ENCODE assay signal across 9 mouse cellular contexts in genomic region chr9:121315901-121316595, GRCm38 (mm10). TPM values are rescaled to one million over a fixed set of nuclear protein-coding genes. Genes with fewer than 3 reads are reported as not detected.
DNase-seq lines count a peak whose midpoint lies in the region; ATAC-seq and TF ChIP-seq lines count a peak whose summit lies in the region.
"Had no signal": no experiment of that assay in that cellular context is flagged by ENCODE, and none has a peak within 500 bp of the region (broad histone marks: within the 10 kb centered on the region; RNA-seq: fewer than 3 reads in every experiment).

No protein-coding gene starts in this region.

- peak overlapping the region; percentile 60 for H3K27ac ChIP-seq in cerebellum, adult 2 months (ENCODE audit: insufficient read depth, low read length)
- peak overlapping the region; percentile 95 for H3K27ac ChIP-seq in midbrain, embryonic 10.5 days (replicated peaks)
- no peak overlapping the region; the same call in 1 of the 2 replicates for H3K27ac ChIP-seq in midbrain, embryonic 15.5 days
- H3K27ac ChIP-seq in intestine, embryonic 16.5 days (ENCODE audit: low read length), result peak overlapping the region; percentile 70
- H3K27ac ChIP-seq in small intestine, adult 2 months (ENCODE audit: insufficient read depth, low read depth, low read length), result peak overlapping the region; percentile 100

- WGBS in cerebellum, adult 2 months, result 17% methylated on average over 4 of the region's 4 CpGs
- WGBS in midbrain, embryonic 10.5 days, result 73% methylated on average over 4 of the region's 4 CpGs
- WGBS in midbrain, embryonic 15.5 days, result 61% methylated on average over 4 of the region's 4 CpGs
- WGBS in intestine, embryonic 16.5 days, result 77% methylated on average over 4 of the region's 4 CpGs
- 78% methylated on average over 4 of the region's 4 CpGs for WGBS in small intestine, adult 2 months

- peaks cover 63% of the 10 kb centered on the region for H3K4me1 ChIP-seq in cerebellum, adult 2 months (ENCODE audit: control insufficient read depth, insufficient read depth, low read length)
- H3K4me1 ChIP-seq in midbrain, embryonic 10.5 days, result peaks cover 76% of the 10 kb centered on the region
- H3K4me1 ChIP-seq in midbrain, embryonic 15.5 days, result peaks cover 56% of the 10 kb centered on the region
- peaks cover 65% of the 10 kb centered on the region for H3K4me1 ChIP-seq in intestine, embryonic 16.5 days (ENCODE audit: control insufficient read depth, insufficient read depth, low read length)
- peaks cover 52% of the 10 kb centered on the region for H3K4me1 ChIP-seq in small intestine, adult 2 months (ENCODE audit: control insufficient read depth, insufficient read depth, insufficient read length, low read length)

- no peak overlapping the region for H3K9ac ChIP-seq in midbrain, embryonic 15.5 days
- no peak overlapping the region for H3K9ac ChIP-seq in intestine, embryonic 16.5 days (ENCODE audit: low read depth, low read length)

- H3K4me3 ChIP-seq in cerebellum, adult 2 months (replicated peaks; ENCODE audit: insufficient read depth, low read depth, low read length), result no peak overlapping the region
- H3K4me3 ChIP-seq in midbrain, embryonic 10.5 days, result no peak overlapping the region
- no peak overlapping the region for H3K4me3 ChIP-seq in midbrain, embryonic 15.5 days
- no peak overlapping the region for H3K4me3 ChIP-seq in intestine, embryonic 16.5 days (ENCODE audit: low read length)
- H3K4me3 ChIP-seq in small intestine, adult 2 months (ENCODE audit: low read depth, low read length), result no peak overlapping the region

- no peaks in the 10 kb centered on the region for H3K27me3 ChIP-seq in cerebellum, adult 2 months (ENCODE audit: control insufficient read depth, insufficient read depth, low read length)
- H3K27me3 ChIP-seq in midbrain, embryonic 10.5 days (ENCODE audit: low read depth, poor library complexity, severe bottlenecking), result no peaks in the 10 kb centered on the region
- no peaks in the 10 kb centered on the region for H3K27me3 ChIP-seq in midbrain, embryonic 15.5 days (replicated peaks)
- no peaks in the 10 kb centered on the region for H3K27me3 ChIP-seq in intestine, embryonic 16.5 days (replicated peaks; ENCODE audit: control insufficient read depth, insufficient read depth, low read length)
- no peaks in the 10 kb centered on the region for H3K27me3 ChIP-seq in small intestine, adult 2 months (ENCODE audit: control insufficient read depth, insufficient read depth, low read length)

- DNase-seq in cerebellum, adult 2 months, result no peak
- no peak for DNase-seq in cerebellum, adult 18-20 months
- no peak for DNase-seq in midbrain, embryonic 10.5 days (ENCODE audit: low spot score)
- DNase-seq in urinary bladder, postnatal 36 days (ENCODE audit: low spot score in 2 of 2), result no peak
- no peak for DNase-seq in layer of hippocampus, adult 9-11 months
- DNase-seq: thymus, postnatal 14 days had no signal

- H3K36me3 ChIP-seq in midbrain, embryonic 10.5 days, result peaks cover 33% of the 10 kb centered on the region
- no peaks in the 10 kb centered on the region for H3K36me3 ChIP-seq in midbrain, embryonic 15.5 days (replicated peaks)
- H3K36me3 ChIP-seq in intestine, embryonic 16.5 days (ENCODE audit: control insufficient read depth, insufficient read depth, low read length), result no peaks in the 10 kb centered on the region
- peaks cover 1% of the 10 kb centered on the region; the same call in 1 of the 2 replicates for H3K36me3 ChIP-seq in small intestine, adult 2 months (ENCODE audit: control insufficient read depth, insufficient read depth, low read length)

- H3K4me2 ChIP-seq in midbrain, embryonic 15.5 days, result no peak overlapping the region
- no peak overlapping the region for H3K4me2 ChIP-seq in intestine, embryonic 16.5 days (ENCODE audit: low read depth, low read length)

- no peaks in the 10 kb centered on the region for H3K9me3 ChIP-seq in midbrain, embryonic 10.5 days (replicated peaks)
- H3K9me3 ChIP-seq in midbrain, embryonic 15.5 days, result no peaks in the 10 kb centered on the region
- no peaks in the 10 kb centered on the region for H3K9me3 ChIP-seq in intestine, embryonic 16.5 days (ENCODE audit: control insufficient read depth, low read length)

- TF ChIP-seq POLR2A in cerebellum, adult 2 months (IDR thresholded peaks at IDR 0.05; ENCODE audit: borderline replicate concordance, insufficient read depth, low read length), result no peak
- TF ChIP-seq POLR2A in small intestine, adult 2 months (IDR thresholded peaks at IDR 0.05; ENCODE audit: low read depth, low read length), result no peak

- no peak for ATAC-seq in midbrain, embryonic 15.5 days (replicated peaks)
- ATAC-seq in intestine, embryonic 16.5 days, result no peak

- TF ChIP-seq CTCF in cerebellum, adult 2 months (IDR thresholded peaks at IDR 0.05; ENCODE audit: borderline replicate concordance, insufficient read depth, low read depth, low read length), result no peak
- no peak for TF ChIP-seq CTCF in small intestine, adult 2 months (IDR thresholded peaks at IDR 0.05; ENCODE audit: extremely low read depth, insufficient read length, insufficient replicate concordance, low read depth, low read length)

RNA-seq across cellular contexts. Expression of gene Trak1, which starts 18.7 kb away (rescaled TPM):
- 103 TPM in 2 replicates for polyA plus RNA-seq in cerebellum, adult 2 months (2012; rRNA removed)
- 26.5 and 29.7 TPM in 2 replicates for polyA plus RNA-seq in midbrain, embryonic 10.5 days (2016; fragmentation: Nextera tagmentation; extraction: Ambion mirVana)
- polyA plus RNA-seq in midbrain, embryonic 15.5 days (2015; fragmentation: Nextera tagmentation; extraction: Ambion mirVana), result 60.7 and 61.2 TPM in 2 replicates
- 21.7 and 23.7 TPM in 2 replicates for polyA plus RNA-seq in intestine, embryonic 16.5 days (2015; fragmentation: Nextera tagmentation; extraction: Ambion mirVana)
- 55.4 and 99.8 TPM in 2 replicates for polyA plus RNA-seq in small intestine, adult 2 months (2012; rRNA removed)

RNA-seq across cellular contexts. Expression of gene Ulk4, which starts 39.1 kb away (rescaled TPM):
- polyA plus RNA-seq in cerebellum, adult 2 months (2012; rRNA removed), result 2.1 and 2.5 TPM in 2 replicates
- polyA plus RNA-seq in midbrain, embryonic 10.5 days (2016; fragmentation: Nextera tagmentation; extraction: Ambion mirVana), result 147 and 155 TPM in 2 replicates
- 84.7 and 92.9 TPM in 2 replicates for polyA plus RNA-seq in midbrain, embryonic 15.5 days (2015; fragmentation: Nextera tagmentation; extraction: Ambion mirVana)
- 115 and 120 TPM in 2 replicates for polyA plus RNA-seq in intestine, embryonic 16.5 days (2015; fragmentation: Nextera tagmentation; extraction: Ambion mirVana)
- 0.51 and 0.65 TPM in 2 replicates for polyA plus RNA-seq in small intestine, adult 2 months (2012; rRNA removed)

Comparison
In these comparisons a context has a peak if more than half of its experiments do, and no peak if none do; other contexts are left out.
1. RNA of gene Ulk4, which starts 39.1 kb away (polyA plus RNA-seq): 147 to 155 TPM in midbrain, embryonic 10.5 days, 115 to 120 TPM in intestine, embryonic 16.5 days and 84.7 to 92.9 TPM in midbrain, embryonic 15.5 days; 2.1 to 2.5 TPM in cerebellum, adult 2 months and 0.51 to 0.65 TPM in small intestine, adult 2 months; every median in the first group is over 10 times any median in the second.